Mouse (Mus musculus) forebrain, embryonic 15.5 days (tissue): ENCODE data around the gene Zfyve9. TPM values are rescaled to one million over a fixed set of nuclear protein-coding genes. Genes with fewer than 3 reads are reported as not detected.
"Not testable (repeated sequence)": the region's sequence is repeated elsewhere in the genome, so short reads cannot be mapped to it uniquely, and the experiment has no call there.

Experiments used
- ATAC-seq: fragments of 200-750 bp; cut with Nextera tagmentation; replicated peaks from 2 replicates; pipeline ENCODE4 v1.8.0; 2017; ENCODE audit warnings: mild to moderate bottlenecking, moderate TSS enrichment, moderate library complexity
- H3K27ac ChIP-seq: fragments of 300-500 bp; sonication (generic); replicated peaks from 2 replicates; pipeline ENCODE4 v1.5.1; 2015; ENCODE audit warnings: mild to moderate bottlenecking, inconsistent platforms
- H3K27me3 ChIP-seq: fragments of 300-500 bp; sonication (generic); 2 replicates; pipeline ENCODE4 v1.6.1; 2015; ENCODE audit warnings: inconsistent platforms
- H3K36me3 ChIP-seq: fragments of 300-500 bp; sonication (generic); 2 replicates; pipeline ENCODE4 v1.6.1; 2015; ENCODE audit warnings: mild to moderate bottlenecking, inconsistent platforms
- H3K4me1 ChIP-seq: fragments of 300-500 bp; sonication (generic); 2 replicates; pipeline ENCODE4 v1.6.1; 2015; ENCODE audit warnings: inconsistent platforms
- H3K4me2 ChIP-seq: fragments of 300-500 bp; sonication (generic); replicated peaks from 2 replicates; pipeline ENCODE4 v1.6.1; 2015; ENCODE audit warnings: mild to moderate bottlenecking, inconsistent platforms
- H3K4me3 ChIP-seq: fragments of 300-500 bp; sonication (generic); 2 replicates; pipeline ENCODE4 v1.5.1; 2015; ENCODE audit warnings: mild to moderate bottlenecking, inconsistent platforms
- H3K9ac ChIP-seq: fragments of 300-500 bp; sonication (generic); replicated peaks from 2 replicates; pipeline ENCODE4 v1.6.1; 2015; ENCODE audit warnings: mild to moderate bottlenecking, inconsistent platforms
- H3K9me3 ChIP-seq: fragments of 300-500 bp; sonication (generic); 2 replicates; pipeline ENCODE4 v1.6.1; 2016; ENCODE audit warnings: inconsistent platforms
- WGBS: fragments of 180-500 bp; shearing (Covaris S2); methylation state at CpG from one replicate; pipeline ENCODE4 v1.1.7; 2015; ENCODE audit warnings: mixed read lengths; 5-methylcytosine and 5-hydroxymethylcytosine counted together
- polyA plus RNA-seq: library from polyadenylated mRNA; unstranded; fragments of >200 nt; fragmentation: Nextera tagmentation; extraction: Ambion mirVana; gene quantifications from 2 replicates; pipeline ENCODE4 v1.2.1, GENCODE M21; 2015

The Zfyve9 gene
- polyA plus RNA-seq, 1 experiment from 2014 or later: 6.6 TPM

GRCm38 (mm10) chr4:108708209-108708608, 72.4 kb downstream of the Zfyve9 start:
- Histone ChIP-seq H3K36me3 (no peaks in the 10 kb centered on the region; the same call in 1 of the 2 replicates), H3K4me2 (no peak overlapping the region), H3K27ac (no peak overlapping the region), H3K4me3 (no peak overlapping the region), H3K27me3 (no peaks in the 10 kb centered on the region), H3K4me1 (no peaks in the 10 kb centered on the region), H3K9ac (no peak overlapping the region), H3K9me3 (no peaks in the 10 kb centered on the region)
- ATAC-seq: no peak
- 79% methylated on average over 5 of the region's 5 CpGs for WGBS

DNA sequence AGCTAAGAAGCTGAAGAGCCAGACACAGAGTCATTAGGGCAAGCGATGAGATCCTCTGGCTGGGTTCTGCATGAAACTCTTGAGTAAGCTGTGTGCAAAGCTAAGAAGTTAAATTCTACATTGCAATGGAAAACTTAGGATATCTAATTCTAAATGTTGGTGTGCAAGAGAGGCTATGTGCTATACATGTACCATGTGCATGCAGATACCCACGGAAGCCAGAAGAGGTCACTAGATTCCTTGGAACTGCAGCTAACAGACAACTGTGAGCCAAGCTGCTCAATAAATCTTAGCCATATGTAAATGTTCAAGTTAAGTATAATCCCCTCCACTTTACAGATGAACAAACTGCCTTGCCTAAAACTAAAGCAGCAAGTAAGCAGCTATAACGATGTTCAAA, 83.7 kb downstream of the Zfyve9 start:
- Histone ChIP-seq H3K4me2 (no peak overlapping the region), H3K9me3 (no peaks in the 10 kb centered on the region), H3K4me3 (no peak overlapping the region), H3K27me3 (no peaks in the 10 kb centered on the region), H3K36me3 (no peaks in the 10 kb centered on the region), H3K27ac (no peak overlapping the region), H3K9ac (no peak overlapping the region), H3K4me1 (no peaks in the 10 kb centered on the region)
- WGBS: 60% methylated on average over 3 of the region's 3 CpGs
- ATAC-seq: no peak

DNA sequence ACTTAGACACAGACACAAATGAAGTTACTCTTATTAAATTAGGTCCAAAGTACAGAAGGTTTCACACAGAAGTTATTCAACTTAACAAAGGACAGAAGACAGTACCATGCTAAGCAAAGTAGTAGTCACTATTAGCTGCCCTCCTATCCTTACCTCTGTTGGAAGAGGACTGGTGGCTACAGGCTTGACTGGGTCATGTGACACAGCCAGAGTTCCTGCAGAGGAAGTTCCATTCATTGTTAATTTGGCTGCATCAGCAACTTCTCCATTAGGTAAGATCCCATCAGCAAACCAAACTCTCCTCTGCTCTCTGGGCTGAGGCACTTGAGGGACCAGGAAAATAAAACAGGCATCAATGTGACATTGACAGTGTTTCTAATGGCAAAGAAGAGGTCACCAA, 89.1 kb downstream of the Zfyve9 start:
- no peaks in the 10 kb centered on the region for H3K27me3 ChIP-seq
- no peak overlapping the region for H3K4me3 ChIP-seq
- H3K36me3 ChIP-seq: peaks cover 14% of the 10 kb centered on the region
- ATAC-seq: no peak
- no peaks in the 10 kb centered on the region for H3K9me3 ChIP-seq
- no peak overlapping the region for H3K9ac ChIP-seq
- no peak overlapping the region for H3K4me2 ChIP-seq
- no peaks in the 10 kb centered on the region for H3K4me1 ChIP-seq
- no peak overlapping the region for H3K27ac ChIP-seq

DNA sequence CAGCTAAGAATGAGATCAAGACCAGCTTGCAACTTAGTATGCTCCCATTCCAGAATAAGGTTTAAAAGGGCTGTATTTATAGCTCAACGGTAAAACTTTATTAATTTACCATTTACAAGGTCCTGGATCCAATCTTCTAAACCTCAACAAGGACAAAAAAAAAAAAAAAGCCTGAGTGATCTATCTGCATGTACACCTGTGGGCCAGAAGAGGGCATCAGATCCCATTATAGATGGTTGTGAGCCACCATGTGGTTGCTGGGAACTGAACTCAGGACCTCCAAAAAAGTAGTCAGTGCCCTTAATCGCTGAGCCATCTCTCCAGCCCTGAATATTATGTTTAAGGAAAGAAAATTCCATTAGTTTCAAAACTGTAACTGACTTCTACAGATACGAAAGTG, 90.1 kb downstream of the Zfyve9 start:
- WGBS: 94% methylated on average over 3 of the region's 3 CpGs
- Histone ChIP-seq H3K4me1 (no peaks in the 10 kb centered on the region), H3K9ac (no peak overlapping the region), H3K4me2 (no peak overlapping the region), H3K36me3 (peaks cover 14% of the 10 kb centered on the region), H3K27me3 (no peaks in the 10 kb centered on the region), H3K4me3 (no peak overlapping the region), H3K9me3 (no peaks in the 10 kb centered on the region), H3K27ac (no peak overlapping the region)
- no peak for ATAC-seq

DNA sequence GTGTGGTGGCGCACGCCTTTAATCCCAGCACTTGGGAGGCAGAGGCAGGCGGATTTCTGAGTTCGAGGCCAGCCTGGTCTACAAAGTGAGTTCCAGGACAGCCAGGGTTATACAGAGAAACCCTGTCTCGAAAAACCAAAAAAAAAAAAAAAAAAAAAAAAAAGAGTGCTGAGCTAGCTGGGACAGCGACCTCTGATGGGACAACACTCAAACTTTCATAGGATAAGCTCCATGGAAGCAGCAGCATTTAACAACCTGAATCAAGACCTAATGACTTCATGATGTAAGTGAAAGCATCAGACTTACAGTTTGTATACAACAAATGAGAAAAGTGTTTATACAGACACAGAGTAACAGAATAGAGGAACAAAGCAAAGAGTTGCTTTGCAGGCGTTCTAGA, 93.5 kb downstream of the Zfyve9 start:
- not testable (repeated sequence) for H3K4me2 ChIP-seq, H3K4me3 ChIP-seq, H3K9ac ChIP-seq, H3K9me3 ChIP-seq, ATAC-seq, H3K27ac ChIP-seq, H3K27me3 ChIP-seq, H3K4me1 ChIP-seq
- H3K36me3 ChIP-seq: peaks cover 19% of the 10 kb centered on the region
- 90% methylated on average over 6 of the region's 7 CpGs for WGBS

- ATAC-seq: no peak
- H3K9me3 ChIP-seq: no peaks in the 10 kb centered on the region
- no peak overlapping the region for H3K27ac ChIP-seq
- 51% methylated on average over 3 of the region's 3 CpGs for WGBS
- no peaks in the 10 kb centered on the region for H3K4me1 ChIP-seq
- no peak overlapping the region for H3K4me2 ChIP-seq
- no peak overlapping the region for H3K9ac ChIP-seq
- no peaks in the 10 kb centered on the region for H3K27me3 ChIP-seq
- H3K4me3 ChIP-seq: no peak overlapping the region
- H3K36me3 ChIP-seq: peaks cover 20% of the 10 kb centered on the region
These were observed 94.4 kb downstream of the Zfyve9 start for GRCm38 (mm10) chr4:108686156-108686555.

DNA sequence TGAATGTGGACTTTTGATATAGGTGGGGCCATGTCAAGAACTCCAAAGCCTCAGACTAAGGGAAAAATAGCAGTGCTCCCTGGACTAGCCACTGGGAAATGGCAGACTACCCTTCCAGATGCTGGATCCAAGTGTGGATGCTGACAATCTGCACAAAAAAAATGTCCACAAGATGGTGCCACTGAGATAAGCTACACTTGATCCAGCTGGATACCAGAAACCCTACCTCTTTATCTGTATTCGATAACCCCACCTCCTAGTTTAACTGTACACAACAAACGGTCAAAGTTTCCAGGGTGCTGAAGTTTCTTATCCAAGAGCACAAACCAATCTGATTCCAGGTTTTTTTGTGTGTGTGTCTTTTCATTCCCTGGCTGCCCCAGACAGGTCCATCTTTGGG, 116.2 kb downstream of the Zfyve9 start:
- Histone ChIP-seq H3K27me3 (no peaks in the 10 kb centered on the region), H3K27ac (no peak overlapping the region), H3K36me3 (peaks cover 20% of the 10 kb centered on the region; the same call in 1 of the 2 replicates), H3K4me1 (no peaks in the 10 kb centered on the region), H3K9me3 (no peaks in the 10 kb centered on the region), H3K9ac (no peak overlapping the region), H3K4me2 (no peak overlapping the region), H3K4me3 (no peak overlapping the region)
- 58% methylated on average over 2 of the region's 2 CpGs for WGBS
- no peak for ATAC-seq

DNA sequence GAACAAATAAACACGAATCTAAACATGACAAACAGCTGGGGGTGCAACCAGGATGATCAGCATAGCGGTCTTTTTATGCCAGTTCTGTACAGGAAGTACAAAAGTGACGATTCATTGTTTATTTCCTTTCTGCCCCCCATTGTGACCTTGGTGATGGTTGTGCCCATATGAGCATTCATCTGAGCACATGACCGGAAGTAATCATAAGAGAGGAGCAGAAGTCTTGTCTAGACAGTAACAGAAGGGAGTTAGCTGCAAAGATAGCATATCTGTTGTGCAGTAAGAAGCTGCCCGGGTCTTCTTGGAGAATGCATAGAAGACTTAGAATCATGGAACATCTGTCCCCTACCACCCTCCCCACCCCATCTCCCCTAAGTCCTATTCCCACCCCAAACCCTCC, 141.8 kb downstream of the Zfyve9 start:
- H3K27ac ChIP-seq: no peak overlapping the region
- no peak overlapping the region for H3K9ac ChIP-seq
- H3K4me1 ChIP-seq: no peaks in the 10 kb centered on the region
- no peak overlapping the region for H3K4me2 ChIP-seq
- H3K36me3 ChIP-seq: peaks cover 57% of the 10 kb centered on the region
- no peak for ATAC-seq
- WGBS: 87% methylated on average over 5 of the region's 5 CpGs
- H3K27me3 ChIP-seq: no peaks in the 10 kb centered on the region
- no peaks in the 10 kb centered on the region for H3K9me3 ChIP-seq
- no peak overlapping the region for H3K4me3 ChIP-seq

GRCm38 (mm10) chr4:108637721-108638120, 142.9 kb downstream of the Zfyve9 start:
- Histone ChIP-seq H3K4me3 (no peak overlapping the region), H3K27ac (no peak overlapping the region), H3K9me3 (no peaks in the 10 kb centered on the region), H3K36me3 (peaks cover 58% of the 10 kb centered on the region), H3K9ac (no peak overlapping the region), H3K4me2 (no peak overlapping the region), H3K4me1 (no peaks in the 10 kb centered on the region), H3K27me3 (no peaks in the 10 kb centered on the region)
- no peak for ATAC-seq
- 87% methylated on average over 3 of the region's 3 CpGs for WGBS

GRCm38 (mm10) chr4:108635101-108635500, 145.5 kb downstream of the Zfyve9 start:
- no peak for ATAC-seq
- Histone ChIP-seq H3K36me3 (peaks cover 62% of the 10 kb centered on the region), H3K27me3 (no peaks in the 10 kb centered on the region)

DNA sequence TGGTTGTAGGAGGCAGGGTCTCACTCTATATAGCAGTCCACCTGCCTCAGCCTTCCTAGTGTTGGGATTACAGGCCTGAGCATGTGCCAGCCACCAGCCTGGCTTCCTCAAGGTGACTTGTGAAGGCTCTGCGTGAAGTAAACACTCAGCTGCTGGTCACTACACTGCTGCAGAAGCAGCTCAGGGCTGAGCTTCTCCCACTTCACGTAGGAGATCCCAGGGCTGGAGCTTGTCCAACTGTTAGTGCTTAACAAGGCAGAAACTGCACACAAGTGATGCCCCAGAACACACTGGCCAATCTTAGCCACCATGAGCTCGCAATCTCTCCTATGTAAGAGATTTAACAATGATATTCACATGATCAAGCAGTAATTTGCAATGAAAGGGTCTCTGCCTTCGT, 145.9 kb downstream of the Zfyve9 start:
- Histone ChIP-seq H3K36me3 (peaks cover 66% of the 10 kb centered on the region), H3K4me1 (no peaks in the 10 kb centered on the region), H3K4me2 (no peak overlapping the region), H3K27ac (no peak overlapping the region), H3K9me3 (no peaks in the 10 kb centered on the region), H3K9ac (no peak overlapping the region), H3K27me3 (no peaks in the 10 kb centered on the region), H3K4me3 (no peak overlapping the region)
- no peak for ATAC-seq
- WGBS: 46% methylated on average over 4 of the region's 4 CpGs

More at GRCm38 (mm10) chr4:108635101-108635500, 145.5 kb downstream of the Zfyve9 start:
- Histone ChIP-seq H3K4me3 (no peak overlapping the region), H3K9ac (no peak overlapping the region), H3K4me2 (no peak overlapping the region), H3K4me1 (no peaks in the 10 kb centered on the region), H3K9me3 (no peaks in the 10 kb centered on the region), H3K27ac (no peak overlapping the region)

- Histone ChIP-seq H3K36me3 (peaks cover 75% of the 10 kb centered on the region), H3K27ac (no peak overlapping the region), H3K4me2 (no peak overlapping the region), H3K4me1 (no peaks in the 10 kb centered on the region), H3K9ac (no peak overlapping the region), H3K4me3 (no peak overlapping the region), H3K27me3 (no peaks in the 10 kb centered on the region), H3K9me3 (no peaks in the 10 kb centered on the region)
- no peak for ATAC-seq
- WGBS: 81% methylated on average over 12 of the region's 12 CpGs
These were observed 146.9 kb downstream of the Zfyve9 start for GRCm38 (mm10) chr4:108633703-108634102.

DNA sequence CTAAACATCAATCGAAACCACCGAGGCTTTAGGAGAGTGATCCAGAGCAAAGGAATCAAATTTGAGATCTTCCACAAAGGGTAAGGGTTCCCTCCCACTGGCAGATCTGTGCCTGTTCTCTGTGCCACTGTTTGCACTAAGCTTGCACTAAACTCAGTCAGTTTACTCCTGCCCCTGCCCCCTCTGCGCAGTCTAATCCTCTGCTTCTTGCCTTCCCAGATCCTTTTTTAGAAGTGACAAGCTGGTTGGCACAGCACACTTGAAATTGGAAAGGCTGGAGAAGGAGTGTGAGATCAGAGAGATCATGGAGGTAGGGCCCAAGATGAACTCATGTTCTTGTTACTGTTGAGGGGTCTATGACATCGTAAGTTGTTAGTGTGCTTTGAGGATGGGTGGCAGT, 149.0 kb downstream of the Zfyve9 start:
- H3K9me3 ChIP-seq: no peaks in the 10 kb centered on the region
- H3K4me2 ChIP-seq: no peak overlapping the region
- peaks cover 77% of the 10 kb centered on the region for H3K36me3 ChIP-seq
- no peak overlapping the region for H3K27ac ChIP-seq
- H3K4me3 ChIP-seq: no peak overlapping the region
- WGBS: 93% methylated on average over 4 of the region's 4 CpGs
- H3K27me3 ChIP-seq: no peaks in the 10 kb centered on the region
- H3K9ac ChIP-seq: no peak overlapping the region
- no peaks in the 10 kb centered on the region for H3K4me1 ChIP-seq
- ATAC-seq: no peak
